Mouse (Mus musculus): Measurements from ENCODE around the gene Sh3bp4. TPM values are rescaled to one million over a fixed set of nuclear protein-coding genes. Genes with fewer than 3 reads are reported as not detected.

Gene Sh3bp4
- 2.3 TPM for polyA plus RNA-seq (2014; fragmentation: Illumina TruSeq; extraction: RNeasy Lipid Tissue Mini Kit (QIAGEN cat#74804); ENCODE audit: low read depth, low replicate concordance)

GRCm38 (mm10) chr1:89070103-89070700 is at the start of gene Sh3bp4:
Sh3bp4 (plus strand) TSS chr1:89070415.

Measured in adrenal gland, adult 10 weeks (tissue).